Mouse (Mus musculus) left cerebral cortex, adult 2 months (tissue): ENCODE measurements around the gene Pde4dip. TPM values are rescaled to one million over a fixed set of nuclear protein-coding genes. Genes with fewer than 3 reads are reported as not detected.
A peak's percentile ranks its signal among the peaks of the same experiment; 100 is the strongest.

Experiments
- DNase-seq, 2 experiments: peaks; one replicate each; pipeline ENCODE4 v3.0.0; 2021 to 2022; ENCODE audit warnings: low spot score in 2 of 2, mixed read lengths in 1 of 2; ENCODE audit errors: extremely low spot score in 1 of 2
- H3K27ac ChIP-seq: fragments of 200-600 bp; 2 replicates; pipeline ENCODE4 v1.8.1; 2022
- H3K4me3 ChIP-seq: fragments of 200-600 bp; 2 replicates; pipeline ENCODE4 v1.8.1; 2022
- CTCF ChIP-seq: fragments of 200-600 bp; IDR thresholded peaks from 2 replicates; pipeline ENCODE4 v1.8.1; 2022; ENCODE audit warnings: antibody characterized with exemption, mild to moderate bottlenecking, moderate library complexity
- intact Hi-C: fragments of 180-260 bp; cut with DNase I; formaldehyde crosslinking; loops from one replicate; pipeline ENCODE4 v1.15.1; 2025
- total RNA-seq, 2 experiments: library from RNA; stranded (reverse); gene quantifications; 2 replicates each; pipeline ENCODE4 v1.2.3; 2021

The Pde4dip gene
- total RNA-seq, 2 experiments from 2014 or later, result 224 to 246 TPM

DNA sequence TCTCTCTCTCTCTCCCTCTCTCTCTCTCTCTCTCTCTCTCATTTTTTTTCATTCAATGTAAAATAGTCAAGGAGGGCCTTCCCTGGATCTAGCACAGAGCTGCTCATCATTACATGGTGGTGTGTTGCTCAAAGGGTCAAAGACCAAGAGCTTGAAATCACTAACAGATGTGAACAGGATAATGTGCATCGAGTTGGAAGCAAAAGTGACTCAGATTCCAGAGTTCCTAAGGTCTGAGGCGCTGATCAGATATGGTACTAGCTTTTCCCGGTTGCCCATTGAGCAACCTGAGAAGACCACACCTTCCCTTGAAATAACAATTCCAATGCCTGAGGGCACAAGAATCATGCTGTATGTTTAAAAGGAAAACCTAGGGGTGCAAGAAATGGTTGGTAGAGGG lies 9.9 kb upstream of the Pde4dip start:
- no peak overlapping the region for H3K27ac ChIP-seq
- DNase-seq, result no peak
- TF ChIP-seq CTCF, result no peak
- intact Hi-C loops, result no loop called here
- H3K4me3 ChIP-seq, result no peak overlapping the region

DNA sequence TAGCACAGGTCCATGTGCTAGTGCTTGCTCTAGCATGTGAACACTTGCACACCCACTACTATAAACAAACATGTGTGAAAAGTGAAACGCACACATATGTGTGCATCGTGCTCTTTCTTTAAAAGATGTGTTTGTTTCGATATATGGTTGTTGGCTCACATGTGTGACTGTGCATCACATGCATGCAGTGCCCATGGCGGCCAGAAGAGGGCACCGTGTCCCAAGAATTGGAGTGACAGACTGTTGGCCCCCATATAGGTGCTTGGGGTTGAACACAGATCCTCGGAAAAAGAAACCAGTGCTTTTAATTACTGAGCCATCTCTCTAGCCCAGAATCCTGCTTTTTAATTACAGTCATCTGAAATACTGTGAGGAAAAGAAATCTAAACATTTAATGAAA lies 6.2 kb upstream of the Pde4dip start:
- TF ChIP-seq CTCF, result peak; percentile 44
- DNase-seq, result no peak
- intact Hi-C loops, result no loop called here

DNA sequence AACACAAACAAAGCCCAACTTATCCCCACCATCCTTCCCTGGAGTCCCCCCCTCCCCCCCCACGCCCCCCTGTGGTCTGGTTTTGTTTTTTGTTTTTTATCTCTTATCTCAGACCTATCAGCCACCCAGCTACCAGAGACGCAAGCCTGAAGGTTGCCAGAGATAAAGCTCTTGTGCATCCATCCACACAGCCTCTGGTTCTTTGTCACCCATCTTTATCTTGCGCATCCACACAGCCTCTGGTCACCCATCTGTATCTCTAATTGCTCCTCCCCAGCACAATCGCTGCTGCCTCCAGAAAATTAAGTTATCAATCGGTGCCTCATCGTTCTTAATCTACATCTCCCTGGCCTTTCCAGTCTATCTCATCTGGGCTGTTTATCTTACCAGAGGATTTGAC lies 1.7 kb upstream of the Pde4dip start:
- intact Hi-C loops, result no loop called here
- TF ChIP-seq CTCF, result no peak
- no peak overlapping the region for H3K27ac ChIP-seq
- no peak for DNase-seq
- H3K4me3 ChIP-seq, result no peak overlapping the region

More for the DNA sequence above, 6.2 kb upstream of the Pde4dip start:
- Histone ChIP-seq H3K4me3 (no peak overlapping the region), H3K27ac (no peak overlapping the region)

DNA sequence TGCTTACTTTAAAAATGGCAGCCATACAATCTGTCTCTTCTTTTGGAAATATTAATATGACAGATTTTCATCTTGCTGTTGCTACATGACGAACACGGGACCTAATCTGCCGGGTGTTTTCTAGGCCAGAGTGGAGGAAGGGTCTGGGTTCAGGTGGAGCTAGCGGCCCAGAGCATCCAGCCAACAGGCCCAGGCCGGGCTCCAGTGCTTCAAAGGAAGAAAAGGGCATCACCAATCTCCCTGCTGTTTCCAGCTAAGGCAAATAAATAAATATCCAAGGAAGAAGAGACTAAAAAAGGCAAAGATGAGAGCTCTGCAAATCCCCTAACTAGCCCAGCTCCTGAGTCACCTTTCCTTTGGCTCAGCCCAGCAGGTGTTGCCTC lies 731 bp downstream of the Pde4dip start:
- no peak for TF ChIP-seq CTCF
- DNase-seq, result peak in 1 of 2 experiments; percentile 30
- intact Hi-C loops, result no loop called here
- H3K4me3 ChIP-seq, result peak overlapping the region; percentile 88
- H3K27ac ChIP-seq, result peak overlapping the region; percentile 98

DNA sequence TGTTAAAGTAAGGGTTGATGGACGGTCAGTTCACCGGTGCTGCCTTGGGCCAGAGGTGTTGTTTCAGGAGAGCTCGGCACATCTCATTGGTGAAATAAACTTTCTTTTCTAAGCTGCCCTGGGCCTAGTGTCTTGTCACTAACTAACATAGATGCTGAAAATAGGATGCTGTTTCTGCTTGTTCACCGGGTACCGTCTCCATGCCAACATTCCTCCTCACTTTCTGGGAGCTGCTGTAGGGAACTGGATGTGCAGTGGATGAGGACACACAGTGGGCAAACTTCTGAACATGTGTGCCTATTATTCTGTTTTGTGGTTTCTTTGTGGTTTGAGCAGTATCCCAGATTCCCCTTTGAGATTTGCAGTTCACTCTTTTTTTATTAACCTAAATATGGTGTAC lies 6.9 kb downstream of the Pde4dip start:
- intact Hi-C loops, result no loop called here
- Histone ChIP-seq H3K27ac (no peak overlapping the region), H3K4me3 (no peak overlapping the region)
- TF ChIP-seq CTCF, result no peak
- peak in 1 of 2 experiments; percentile 23 for DNase-seq

DNA sequence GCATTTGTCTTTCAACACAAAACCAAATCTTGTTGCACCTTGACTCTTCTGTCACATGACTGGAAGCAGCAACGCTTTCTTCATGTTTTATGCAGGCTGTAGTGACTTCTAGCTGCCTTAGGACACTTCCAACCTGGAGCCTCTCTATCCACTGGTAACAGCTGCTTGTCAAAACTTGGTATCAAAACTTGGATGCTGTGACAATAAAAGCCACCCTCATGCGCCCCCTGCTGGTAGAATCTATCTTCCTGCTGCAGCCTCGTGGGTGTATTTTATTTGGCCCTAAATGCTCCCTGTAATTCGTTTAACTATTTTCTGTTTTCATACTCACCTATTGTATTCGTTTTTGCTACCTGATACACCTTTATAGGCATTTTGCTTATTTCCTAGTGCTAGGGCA lies 9.3 kb downstream of the Pde4dip start:
- Histone ChIP-seq H3K4me3 (no peak overlapping the region), H3K27ac (no peak overlapping the region)
- intact Hi-C loops, result loop anchor here (2.0 kb wide), 2 partner anchors 38 to 198 kb away; no protein-coding TSS in a partner anchor
- peak; percentile 66 to 75 for DNase-seq
- TF ChIP-seq CTCF, result peak; percentile 90

DNA sequence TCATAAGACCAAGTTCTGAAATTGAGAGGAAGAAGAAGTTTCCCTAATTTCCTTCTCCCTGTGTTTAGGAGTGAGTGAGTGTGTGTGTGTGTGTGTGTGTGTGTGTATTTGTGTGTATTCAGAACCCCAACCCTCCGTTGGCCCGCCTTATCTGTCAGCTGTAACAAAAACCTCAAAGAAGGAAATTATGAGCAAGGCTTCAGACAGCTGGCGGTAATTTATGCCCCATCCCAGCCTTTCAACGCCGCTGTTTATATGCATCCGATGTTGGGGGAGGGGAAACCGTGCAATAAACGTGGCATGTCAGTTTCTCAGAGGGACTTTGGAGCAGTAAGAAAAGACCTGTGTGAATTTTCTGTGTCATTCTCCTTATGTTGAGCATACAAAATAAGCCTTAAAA lies 12.2 kb downstream of the Pde4dip start:
- no peak for TF ChIP-seq CTCF
- no peak for DNase-seq
- H3K27ac ChIP-seq, result no peak overlapping the region
- intact Hi-C loops, result no loop called here
- H3K4me3 ChIP-seq, result no peak overlapping the region

DNA sequence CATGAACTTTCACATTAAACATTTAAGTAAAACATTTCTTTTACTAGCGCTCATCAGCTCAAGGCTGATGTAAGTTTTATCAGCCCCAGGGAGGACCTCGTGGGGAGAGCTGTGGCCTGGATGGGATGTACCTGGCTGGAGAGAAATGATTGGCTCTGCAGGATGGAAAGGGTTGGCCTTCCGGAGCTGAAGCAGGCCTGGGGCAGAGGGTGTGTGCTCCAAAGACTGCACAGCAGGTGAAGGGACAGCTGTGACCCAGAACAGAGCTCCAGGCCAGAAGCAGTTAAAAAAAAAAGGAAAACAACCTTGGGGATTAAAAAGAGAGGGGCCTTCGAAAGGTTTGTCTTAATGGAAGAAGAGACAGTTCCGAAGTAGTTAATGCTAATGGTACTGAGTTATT lies 13.7 kb downstream of the Pde4dip start:
- no peak for DNase-seq
- no peak overlapping the region for H3K4me3 ChIP-seq
- no peak for TF ChIP-seq CTCF
- H3K27ac ChIP-seq, result no peak overlapping the region
- intact Hi-C loops, result no loop called here

DNA sequence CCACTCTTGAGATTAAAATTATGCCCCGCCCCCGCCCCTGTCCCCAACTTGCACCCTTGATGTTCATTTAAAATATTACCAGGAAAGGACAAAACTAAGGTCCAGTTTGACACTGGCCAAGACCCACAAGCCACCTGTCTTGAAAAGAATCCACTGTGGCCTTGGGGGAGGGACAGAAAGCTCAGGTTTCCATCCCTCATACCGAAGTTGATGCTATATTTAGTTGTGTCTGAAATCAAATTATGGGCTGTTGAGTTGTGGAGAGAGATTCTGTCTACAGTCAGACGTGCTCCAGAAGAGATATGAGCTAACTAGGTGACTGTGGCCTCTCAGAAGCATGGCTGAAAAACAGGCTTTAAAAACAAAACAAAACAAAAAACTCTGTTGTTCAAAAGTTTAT lies 18.8 kb downstream of the Pde4dip start:
- DNase-seq, result no peak
- no peak overlapping the region for H3K4me3 ChIP-seq
- no peak overlapping the region for H3K27ac ChIP-seq
- intact Hi-C loops, result loop anchor here (5.0 kb wide), 1 partner anchor 102 kb away; no protein-coding TSS in a partner anchor
- TF ChIP-seq CTCF, result no peak

DNA sequence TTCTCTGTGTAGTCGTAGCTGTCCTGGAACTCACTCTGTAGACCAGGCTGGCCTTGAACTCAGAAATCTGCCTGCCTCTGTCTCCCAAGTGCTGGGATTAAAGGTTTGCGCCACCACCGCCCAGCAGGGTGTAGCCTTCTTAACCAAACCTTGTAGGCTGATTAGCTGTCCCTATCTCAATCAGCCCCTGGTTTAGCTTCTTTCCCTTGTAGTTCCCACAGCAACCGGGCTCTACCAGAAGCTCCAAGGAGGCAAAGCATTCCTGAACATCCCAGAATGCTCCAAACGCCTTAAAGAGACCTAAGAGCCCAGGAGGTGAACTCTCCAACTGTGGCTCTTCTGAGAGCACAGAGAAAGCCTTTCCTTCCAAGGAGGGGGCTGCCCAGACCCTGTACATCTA lies 19.8 kb downstream of the Pde4dip start:
- TF ChIP-seq CTCF, result no peak
- intact Hi-C loops, result loop anchor here (5.0 kb wide), 1 partner anchor 101 kb away; no protein-coding TSS in a partner anchor
- no peak overlapping the region for H3K4me3 ChIP-seq
- no peak for DNase-seq
- H3K27ac ChIP-seq, result no peak overlapping the region

DNA sequence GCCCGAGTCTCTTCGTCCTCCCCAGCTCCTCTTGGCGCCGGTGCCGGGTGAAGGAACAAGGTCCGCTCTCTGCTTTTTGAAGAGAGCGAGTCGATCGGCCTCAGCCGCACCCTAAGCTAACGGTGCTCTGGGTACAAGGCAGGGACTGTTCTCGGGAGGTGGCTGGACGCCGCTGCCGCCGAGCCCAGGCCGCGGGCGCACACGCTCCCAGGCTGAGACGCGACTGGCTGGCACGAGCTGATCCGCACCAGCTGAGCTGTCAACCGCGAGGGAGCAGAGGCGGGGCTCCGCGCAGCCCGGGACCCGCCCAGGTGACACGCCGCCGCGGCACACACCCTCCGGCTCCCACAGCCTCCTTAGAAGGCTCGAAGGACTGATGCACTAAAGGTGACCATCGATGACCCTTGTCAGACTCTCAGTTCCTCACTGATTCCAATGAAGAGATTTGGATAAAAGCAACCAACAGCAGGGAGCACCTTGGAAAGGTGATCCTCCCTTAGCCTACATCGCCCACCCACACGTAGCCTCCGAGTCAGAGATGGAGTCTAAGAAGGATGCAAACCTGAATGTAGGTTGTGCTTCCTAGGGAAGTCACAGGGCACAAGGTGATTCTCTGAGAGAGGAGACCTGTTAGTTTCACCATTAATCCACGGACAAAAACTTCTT lies 20.4 kb downstream of the Pde4dip start:
- H3K27ac ChIP-seq, result peak overlapping the region; percentile 95
- no peak for TF ChIP-seq CTCF

DNA sequence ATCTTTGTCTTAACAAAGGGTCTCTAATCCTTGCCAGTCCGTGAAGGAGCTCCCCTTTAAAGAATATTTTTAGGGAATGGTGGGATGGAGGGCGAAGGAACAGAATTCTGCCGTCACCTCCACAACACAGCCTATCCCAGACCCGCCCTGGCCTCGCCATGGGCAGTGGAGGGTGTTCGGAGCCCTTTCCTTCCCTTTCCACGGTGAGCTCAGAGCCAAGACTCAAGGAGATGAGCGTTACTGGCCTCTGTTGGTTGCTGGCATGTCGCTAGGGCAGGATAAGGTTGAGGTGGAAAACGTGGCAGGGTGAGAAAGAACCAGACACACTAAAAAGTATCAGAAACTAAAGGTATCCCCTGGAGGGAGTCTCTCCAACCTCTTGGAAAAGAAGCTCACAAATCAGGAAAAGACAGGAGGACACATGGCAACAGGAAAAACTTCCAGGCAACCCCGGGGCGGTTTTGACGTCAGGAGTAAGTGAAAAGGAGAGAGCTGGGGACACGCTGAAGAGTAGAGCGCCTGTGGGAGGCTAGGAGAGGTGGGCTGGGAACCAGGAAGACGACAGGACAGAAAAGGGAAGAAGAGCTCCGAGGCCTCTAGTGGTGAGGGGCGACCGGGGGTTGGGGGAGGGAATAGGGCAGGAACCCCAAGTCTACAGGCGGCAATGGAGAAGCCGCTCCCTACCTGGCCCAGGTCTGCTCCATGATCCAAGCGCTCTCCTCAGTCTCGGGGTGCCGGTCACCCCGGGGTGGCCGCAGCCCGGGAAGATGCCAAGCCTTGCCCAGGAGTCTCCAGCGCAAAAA lies 21.1 kb downstream of the Pde4dip start:
- H3K27ac ChIP-seq, result peak overlapping the region; percentile 95
- H3K4me3 ChIP-seq, result peak overlapping the region; percentile 72
- peak; percentile 45 to 53 for DNase-seq
- intact Hi-C loops, result loop anchor here (5.0 kb wide), 1 partner anchor 100 kb away; no protein-coding TSS in a partner anchor
- TF ChIP-seq CTCF, result no peak

More for the DNA sequence above, 20.4 kb downstream of the Pde4dip start:
- H3K4me3 ChIP-seq, result peak overlapping the region; percentile 72
- peak; percentile 80 to 83 for DNase-seq
- intact Hi-C loops, result loop anchor here (5.0 kb wide), 1 partner anchor 101 kb away; no protein-coding TSS in a partner anchor
